Mouse (Mus musculus): ENCODE data around the gene Ptprm.
A peak's percentile ranks its signal among the peaks of the same experiment; 100 is the strongest.

Ptprm gene

DNA sequence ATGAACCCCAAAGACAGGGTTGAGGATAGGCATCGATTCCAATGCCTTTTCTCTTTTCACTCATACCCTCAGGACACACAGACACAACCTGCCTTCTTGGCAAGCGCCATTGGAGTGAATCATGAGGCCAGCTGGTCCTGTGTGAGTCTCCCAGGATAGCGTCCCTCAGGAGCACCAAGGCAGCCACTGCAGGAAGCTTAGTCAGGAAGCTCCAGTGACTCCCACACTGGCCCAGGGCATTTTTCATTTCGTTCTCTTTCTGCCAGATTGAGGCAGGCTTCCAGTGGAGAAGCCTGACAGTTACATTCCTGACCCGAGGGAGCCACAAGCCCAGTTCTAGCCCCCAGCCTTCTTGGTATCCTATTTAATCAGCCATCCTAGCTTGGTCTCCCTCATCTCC lies 393.3 kb downstream of the Ptprm start:
- no peak for DNase-seq

GRCm38 (mm10) chr17:66960557-66960956 lies 393.7 kb downstream of the Ptprm start:
- DNase-seq, result no peak

- no peak for DNase-seq
Measured at GRCm38 (mm10) chr17:66959815-66960214, 394.4 kb downstream of the Ptprm start.

- no peak for DNase-seq
Measured at GRCm38 (mm10) chr17:66958766-66959165, 395.5 kb downstream of the Ptprm start.

DNA sequence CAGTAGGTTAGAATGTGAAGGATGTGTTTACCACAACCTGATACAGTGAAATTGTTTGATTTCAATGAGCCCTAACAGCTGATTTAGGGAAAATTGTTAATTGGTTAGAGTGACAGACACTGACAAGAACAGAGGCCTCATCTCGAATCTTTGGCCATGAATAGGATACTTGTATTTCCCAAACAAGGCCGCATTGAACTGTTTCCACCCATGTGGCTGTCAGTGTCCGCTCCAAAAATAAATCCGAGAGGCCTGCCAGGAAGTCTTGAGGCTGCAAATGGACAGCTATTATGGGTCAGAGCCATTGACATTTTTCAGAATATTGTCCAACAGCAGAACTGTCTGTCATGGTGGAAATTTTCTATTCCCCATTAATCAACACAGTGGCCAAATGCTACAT lies 409.8 kb downstream of the Ptprm start:
- DNase-seq, result no peak

DNA sequence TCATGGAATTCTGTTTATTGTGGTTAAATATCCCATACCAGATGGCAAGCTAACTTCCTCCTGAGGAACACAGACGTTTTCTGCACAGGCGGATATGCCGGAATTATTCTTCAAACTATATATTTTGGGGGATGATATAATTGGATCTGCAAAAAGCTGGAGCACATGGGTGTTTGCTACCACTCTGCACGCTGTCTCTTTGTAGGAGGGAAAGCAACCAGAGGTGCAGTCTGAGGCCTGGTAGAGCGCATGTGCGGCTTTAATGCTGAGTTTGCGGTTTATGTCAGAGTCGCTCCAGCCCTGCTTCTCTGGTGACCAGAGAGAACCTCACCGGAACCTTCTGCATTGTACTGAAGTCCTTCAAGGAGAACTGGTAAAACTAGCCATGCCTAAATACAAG lies 410.7 kb downstream of the Ptprm start:
- DNase-seq, result no peak

DNA sequence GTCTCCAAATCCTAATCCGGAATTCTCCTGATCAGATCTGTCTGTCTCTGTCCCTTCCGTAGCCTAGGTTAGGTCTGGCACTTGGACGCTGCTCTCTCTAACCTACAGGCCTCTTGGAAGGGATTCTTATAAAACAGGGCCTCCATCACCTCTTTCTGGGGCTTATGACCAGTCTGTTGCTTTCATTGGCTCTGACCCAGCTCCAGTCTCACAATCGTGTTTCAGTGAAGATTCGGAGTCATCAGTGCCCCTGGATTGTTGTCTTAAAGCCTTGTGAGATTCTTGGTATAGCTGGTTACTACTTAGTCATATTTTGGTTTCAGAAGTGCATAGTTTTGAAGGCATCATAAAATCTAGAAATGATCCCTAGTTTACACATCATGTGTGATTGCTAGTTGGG lies 428.6 kb downstream of the Ptprm start:
- no peak for DNase-seq

DNA sequence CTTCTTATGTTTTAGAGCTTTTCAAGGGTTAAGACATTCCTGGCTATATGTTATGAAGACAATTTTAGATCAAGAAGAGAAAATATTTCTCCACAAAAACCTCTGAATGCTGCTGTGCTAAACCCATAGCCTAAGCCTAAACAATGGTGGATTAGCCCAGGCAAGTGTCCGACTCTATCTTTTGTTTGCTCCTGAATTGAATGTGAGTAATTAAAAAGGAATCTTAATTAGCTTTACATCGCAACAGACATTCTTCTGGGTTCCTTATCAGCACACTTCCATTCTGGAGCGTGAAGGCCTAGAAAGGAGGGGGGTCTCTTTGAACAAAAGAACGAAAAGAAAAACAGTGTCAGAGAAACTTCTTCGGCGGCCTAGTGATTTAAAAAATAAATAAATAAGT lies 439.6 kb downstream of the Ptprm start:
- no peak for DNase-seq

GRCm38 (mm10) chr17:66912533-66912932 lies 441.7 kb downstream of the Ptprm start:
- no peak for DNase-seq

DNA sequence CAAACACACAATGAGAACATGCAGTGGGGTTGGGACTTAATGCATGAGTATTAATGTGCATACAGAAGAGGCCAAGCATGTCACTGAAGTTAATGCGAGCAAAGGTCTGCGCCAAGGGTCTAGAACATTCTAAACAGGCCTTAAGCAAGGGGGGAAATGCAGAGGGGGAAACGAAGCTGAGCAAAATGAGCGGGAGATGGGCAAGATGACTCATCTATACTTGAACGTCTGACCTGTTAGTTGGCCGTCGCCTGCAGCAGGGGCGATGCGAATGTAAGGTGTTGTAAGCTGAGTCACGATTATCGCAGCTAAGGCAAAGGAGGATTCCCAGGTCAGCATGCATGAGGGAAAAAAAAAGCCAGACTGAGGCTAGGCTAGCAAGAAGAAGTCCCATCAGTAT lies 442.1 kb downstream of the Ptprm start:
- DNase-seq, result no peak

- no peak for DNase-seq
Measured at GRCm38 (mm10) chr17:66909901-66910300, 444.4 kb downstream of the Ptprm start.

DNA sequence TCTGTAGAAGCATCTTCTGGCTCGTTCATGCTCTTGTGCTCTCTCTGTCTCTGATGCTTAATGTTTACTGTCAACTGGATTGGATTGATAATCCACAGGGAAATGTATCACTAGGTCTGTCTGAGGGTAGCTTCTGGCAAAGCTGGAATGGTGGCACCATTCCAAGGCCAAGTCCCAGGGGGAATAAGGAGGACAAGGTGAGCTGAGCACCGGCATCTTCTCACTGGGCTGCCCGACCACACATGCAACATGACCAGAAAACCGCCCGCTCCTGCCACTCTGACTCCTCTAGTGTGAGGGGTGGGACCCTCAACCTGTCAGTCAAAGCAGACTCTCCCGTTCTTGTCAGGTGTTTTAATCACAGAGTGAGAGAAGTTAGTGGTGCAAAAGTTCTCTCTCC lies 445.3 kb downstream of the Ptprm start:
- DNase-seq, result no peak

- no peak for DNase-seq
Measured at GRCm38 (mm10) chr17:66894181-66894580, 460.1 kb downstream of the Ptprm start.

DNA sequence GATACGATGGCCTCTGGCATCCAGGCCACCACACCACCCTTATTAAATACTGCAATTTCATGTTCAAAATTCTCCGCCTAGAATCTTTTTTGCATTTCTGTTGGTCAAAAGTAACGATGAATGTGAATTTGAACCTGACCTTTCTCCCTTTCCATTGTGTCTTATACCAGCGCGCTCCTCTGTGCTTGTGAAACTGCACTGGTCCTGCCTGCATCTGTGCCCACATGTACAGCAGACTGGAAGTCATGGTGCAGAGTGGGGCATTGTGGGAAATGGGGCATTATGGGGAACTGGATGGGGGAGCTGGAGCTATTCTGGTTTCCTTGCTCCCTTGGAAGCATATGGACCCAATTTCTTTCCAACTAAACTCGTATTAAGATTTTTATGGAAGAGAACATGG lies 462.3 kb downstream of the Ptprm start:
- no peak for DNase-seq

GRCm38 (mm10) chr17:66891067-66891862 lies 463.0 kb downstream of the Ptprm start:
- no peak for DNase-seq

- no peak for DNase-seq
Measured at GRCm38 (mm10) chr17:66882304-66882703, 472.0 kb downstream of the Ptprm start.

- no peak for DNase-seq
Measured at GRCm38 (mm10) chr17:66880969-66881701, 473.1 kb downstream of the Ptprm start.

DNA sequence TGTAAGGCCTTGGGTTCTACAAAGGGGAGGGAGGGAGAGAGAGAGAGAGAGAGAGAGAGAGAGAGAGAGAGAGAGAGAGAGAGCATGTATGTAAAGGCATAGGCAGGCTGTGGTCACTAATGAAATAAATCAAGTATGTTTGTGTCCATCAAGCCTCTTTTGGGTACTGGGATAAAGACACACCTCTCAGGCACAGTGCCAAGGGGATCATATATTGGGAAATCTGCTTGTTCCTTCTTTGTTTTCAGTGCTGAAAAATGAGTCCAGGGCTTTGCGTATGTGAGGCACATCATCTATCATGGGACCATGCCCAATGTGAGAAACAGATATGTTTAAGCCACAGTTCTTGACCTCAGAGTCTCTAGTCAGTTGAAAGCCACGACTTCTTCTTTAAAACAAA lies 475.1 kb downstream of the Ptprm start:
- no peak for DNase-seq

DNA sequence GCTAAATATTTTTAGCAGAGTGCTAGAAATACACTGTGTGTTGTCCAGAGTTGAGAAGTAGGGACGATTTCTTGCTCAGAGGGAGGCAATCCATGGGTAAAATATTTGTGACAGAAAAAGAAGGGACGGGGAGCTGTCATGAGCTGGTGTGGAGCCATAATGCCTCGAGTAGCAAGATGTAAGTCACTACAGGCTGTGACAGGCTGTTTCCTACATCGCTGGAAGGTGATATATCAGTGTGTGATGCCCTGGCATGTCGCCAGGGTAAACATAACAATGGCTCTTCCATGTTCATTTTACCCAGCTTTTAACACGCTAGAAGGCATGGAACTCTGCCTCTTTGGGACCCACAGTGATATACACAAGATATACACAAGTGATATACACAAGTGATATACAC lies 476.7 kb downstream of the Ptprm start:
- DNase-seq, result peak; percentile 7

DNA sequence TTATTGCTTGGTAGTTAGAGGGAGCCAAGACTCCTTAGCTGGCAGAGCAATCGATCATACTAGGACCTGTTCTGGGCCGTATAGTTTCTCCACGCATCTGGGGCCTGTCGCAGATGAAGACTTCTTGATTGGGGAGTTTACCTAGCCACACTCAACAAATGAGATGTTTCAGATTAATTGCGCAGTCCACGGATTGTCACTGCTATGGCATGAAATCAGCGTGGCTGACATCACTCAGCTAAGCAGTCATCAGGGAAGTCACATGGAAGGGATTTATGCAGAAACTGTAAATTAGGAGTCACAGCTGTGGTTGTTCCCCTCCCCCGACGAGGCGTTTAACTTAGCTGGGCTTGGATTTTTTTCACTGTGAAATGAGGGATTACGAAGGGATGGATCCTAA lies 479.4 kb downstream of the Ptprm start:
- no peak for DNase-seq

DNA sequence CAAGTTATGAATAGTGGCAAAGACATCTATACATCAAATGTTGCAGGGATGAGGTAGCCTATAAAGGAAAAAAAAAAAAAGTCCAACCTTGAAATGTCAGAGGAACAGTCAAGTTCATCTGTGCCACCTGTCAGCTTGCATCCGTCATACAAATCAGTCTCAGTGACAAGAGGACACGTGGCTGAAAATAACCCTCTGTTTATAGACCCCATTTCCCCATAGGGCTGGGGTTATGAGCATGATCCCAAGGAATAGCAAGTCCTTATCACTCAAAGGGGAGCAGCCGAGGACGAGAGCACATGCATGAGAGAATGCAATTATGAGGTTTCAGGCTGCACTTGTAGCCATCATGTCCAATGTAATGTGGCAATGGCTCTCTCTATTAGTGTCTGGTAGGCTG lies 482.9 kb downstream of the Ptprm start:
- DNase-seq, result no peak

DNA sequence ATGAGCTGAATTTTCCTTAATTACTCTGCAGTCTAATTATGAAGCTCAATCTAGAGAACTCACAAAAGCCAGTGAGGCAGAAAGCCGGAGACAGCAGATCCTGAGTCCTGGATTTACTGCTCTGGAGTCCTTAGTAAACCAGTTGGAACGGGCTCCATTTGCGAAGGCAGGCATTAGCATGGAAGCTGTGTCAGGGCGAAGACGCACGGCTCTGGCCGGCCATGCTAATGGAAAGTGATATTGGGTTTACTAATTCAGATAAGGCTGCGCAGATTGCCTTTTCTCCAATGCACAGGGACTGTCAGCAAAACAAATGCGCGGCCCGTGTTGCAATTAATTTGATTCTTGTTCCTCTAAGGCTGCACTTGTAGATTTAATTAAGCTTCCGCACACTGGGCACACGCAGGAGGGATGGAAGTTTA lies 484.7 kb downstream of the Ptprm start:
- DNase-seq, result no peak

GRCm38 (mm10) chr17:66864441-66864840 lies 489.8 kb downstream of the Ptprm start:
- no peak for DNase-seq

- DNase-seq, result no peak
Measured at GRCm38 (mm10) chr17:66861557-66861956, 492.7 kb downstream of the Ptprm start.

GRCm38 (mm10) chr17:66858757-66859156 lies 495.5 kb downstream of the Ptprm start:
- DNase-seq, result no peak

Data from kidney, adult 11 months (tissue).